Mouse (Mus musculus) heart, postnatal 0 days (tissue): ENCODE results near the gene Gnmt. TPM values are rescaled to one million over a fixed set of nuclear protein-coding genes. Genes with fewer than 3 reads are reported as not detected.

Source experiments
- ATAC-seq: fragments of 200-750 bp; cut with Nextera tagmentation; 2 replicates; pipeline ENCODE4 v1.8.0; 2017; ENCODE audit warnings: low read depth, moderate number of reproducible peaks, moderate library complexity; ENCODE audit not compliant: insufficient read depth
- DNase-seq: peaks from one replicate; pipeline ENCODE4 v3.0.0-alpha.2; 2016; ENCODE audit warnings: low spot score
- H3K27ac ChIP-seq: fragments of 300-500 bp; sonication (generic); 2 replicates; pipeline ENCODE4 v1.5.1; 2014; ENCODE audit warnings: low read depth, mild to moderate bottlenecking
- H3K27me3 ChIP-seq: fragments of 300-500 bp; sonication (generic); 2 replicates; pipeline ENCODE4 v1.6.1; 2014; ENCODE audit warnings: low read length, mixed read lengths; ENCODE audit not compliant: control insufficient read depth, insufficient read depth
- H3K36me3 ChIP-seq: fragments of 300-500 bp; sonication (generic); replicated peaks from 2 replicates; pipeline ENCODE4 v1.6.1; 2014; ENCODE audit warnings: low read length, mixed read lengths; ENCODE audit not compliant: control insufficient read depth, insufficient read depth
- H3K4me1 ChIP-seq: fragments of 300-500 bp; sonication (generic); 2 replicates; pipeline ENCODE4 v1.6.1; 2014; ENCODE audit warnings: antibody characterized with exemption; ENCODE audit not compliant: control insufficient read depth, insufficient read depth
- H3K4me2 ChIP-seq: fragments of 300-500 bp; sonication (generic); 2 replicates; pipeline ENCODE4 v1.6.1; 2014; ENCODE audit warnings: low read depth, mild to moderate bottlenecking, low read length, moderate library complexity
- H3K4me3 ChIP-seq: fragments of 300-500 bp; sonication (generic); 2 replicates; pipeline ENCODE4 v1.5.1; 2014; ENCODE audit warnings: low read depth, low read length
- H3K9ac ChIP-seq: fragments of 300-500 bp; sonication (generic); replicated peaks from 2 replicates; pipeline ENCODE4 v1.6.1; 2014; ENCODE audit warnings: low read depth, low read length, mixed read lengths
- H3K9me3 ChIP-seq: fragments of 300-500 bp; sonication (generic); replicated peaks from 2 replicates; pipeline ENCODE4 v1.6.1; 2016; ENCODE audit warnings: low read length; ENCODE audit not compliant: control insufficient read depth
- CTCF ChIP-seq: IDR thresholded peaks from 2 replicates; pipeline ENCODE4 v1.5.1; 2016; ENCODE audit warnings: antibody characterized with exemption, control low read depth, low read depth
- EP300 ChIP-seq: IDR thresholded peaks from 2 replicates; pipeline ENCODE4 v1.6.1; 2016; ENCODE audit warnings: antibody characterized with exemption, low read depth
- WGBS: fragments of 180-500 bp; shearing (Covaris S2); extraction: QIAGEN DNeasy Blood & Tissue Kit; methylation state at CpG from one replicate; pipeline ENCODE4 v1.1.7; 2014; 5-methylcytosine and 5-hydroxymethylcytosine counted together
- polyA plus RNA-seq: library from polyadenylated mRNA; unstranded; fragments of >200 nt; fragmentation: Nextera tagmentation; extraction: Ambion mirVana; gene quantifications from 2 replicates; pipeline ENCODE4 v1.2.1, GENCODE M21; 2015
- total RNA-seq: library from RNA; depleted of rRNA; stranded (reverse); fragments of >200 nt; gene quantifications from 2 replicates; pipeline ENCODE4 v1.2.3, GENCODE M21; 2014; ENCODE audit warnings: low replicate concordance

The Gnmt gene
- total and polyA plus RNA-seq, 2 experiments from 2014 or later: 2.7 to 2.8 TPM

- H3K27me3 ChIP-seq: no peaks in the 10 kb centered on the region
- peak; percentile 6 for ATAC-seq
- WGBS: 30% methylated on average over 16 of the region's 16 CpGs
These were observed 22.3 kb upstream of the Gnmt start for GRCm38 (mm10) chr17:46751056-46751793.

DNA sequence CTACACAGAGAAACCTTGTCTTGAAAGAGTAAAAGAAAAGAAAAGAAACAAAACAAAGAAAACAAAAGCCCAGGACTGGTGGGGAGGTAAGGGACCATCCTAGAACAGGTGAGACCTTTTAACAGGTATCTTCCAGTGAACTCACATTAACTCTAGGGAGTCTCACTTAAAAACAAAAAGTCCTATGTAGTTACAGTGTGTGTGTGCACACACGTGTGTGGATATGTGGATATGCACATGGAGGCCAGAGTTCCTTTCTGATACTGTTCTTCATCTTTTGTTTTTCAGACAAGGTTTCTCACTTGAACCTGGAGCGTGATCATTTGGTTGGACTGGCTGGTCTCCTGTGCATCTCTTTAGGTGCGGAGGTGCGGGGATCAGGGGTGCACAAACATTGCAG lies 21.6 kb upstream of the Gnmt start:
- Histone ChIP-seq H3K4me2 (peak overlapping the region; percentile 71; the same call in 1 of the 2 replicates), H3K9me3 (no peaks in the 10 kb centered on the region), H3K27me3 (no peaks in the 10 kb centered on the region), H3K9ac (0 out of 2 replicates have a peak overlapping the region, but pooled peaks have one; percentile 74), H3K36me3 (peaks cover 8% of the 10 kb centered on the region; the same call in 1 of the 2 replicates), H3K27ac (no peak overlapping the region), H3K4me3 (no peak overlapping the region), H3K4me1 (0 out of 2 replicates have a peak, but pooled peaks cover 7% of the 10 kb centered on the region)
- 85% methylated on average over 4 of the region's 4 CpGs for WGBS
- DNase-seq (no peak), ATAC-seq (no peak)
- no peak for TF ChIP-seq EP300

More at GRCm38 (mm10) chr17:46751056-46751793, 22.3 kb upstream of the Gnmt start:
- peak; percentile 23 for DNase-seq
- H3K4me1 ChIP-seq: 0 out of 2 replicates have a peak, but pooled peaks cover 7% of the 10 kb centered on the region
- no peaks in the 10 kb centered on the region for H3K9me3 ChIP-seq
- H3K27ac ChIP-seq: peak overlapping the region; percentile 90
- H3K4me2 ChIP-seq: peak overlapping the region; percentile 71
- peaks cover 3% of the 10 kb centered on the region; the same call in 1 of the 2 replicates for H3K36me3 ChIP-seq
- TF ChIP-seq CTCF: no peak
- no peak for TF ChIP-seq EP300
- peak overlapping the region; percentile 78 for H3K4me3 ChIP-seq
- H3K9ac ChIP-seq: peak overlapping the region; percentile 74

GRCm38 (mm10) chr17:46749282-46749681 lies 20.3 kb upstream of the Gnmt start:
- ATAC-seq (no peak), DNase-seq (no peak)
- Histone ChIP-seq H3K4me1 (0 out of 2 replicates have a peak, but pooled peaks cover 7% of the 10 kb centered on the region), H3K9ac (no peak overlapping the region), H3K27me3 (no peaks in the 10 kb centered on the region), H3K27ac (no peak overlapping the region), H3K36me3 (peaks cover 15% of the 10 kb centered on the region), H3K4me2 (no peak overlapping the region), H3K4me3 (no peak overlapping the region), H3K9me3 (no peaks in the 10 kb centered on the region)
- WGBS: 89% methylated on average over 5 of the region's 5 CpGs
- TF ChIP-seq EP300: no peak
- no peak for TF ChIP-seq CTCF

DNA sequence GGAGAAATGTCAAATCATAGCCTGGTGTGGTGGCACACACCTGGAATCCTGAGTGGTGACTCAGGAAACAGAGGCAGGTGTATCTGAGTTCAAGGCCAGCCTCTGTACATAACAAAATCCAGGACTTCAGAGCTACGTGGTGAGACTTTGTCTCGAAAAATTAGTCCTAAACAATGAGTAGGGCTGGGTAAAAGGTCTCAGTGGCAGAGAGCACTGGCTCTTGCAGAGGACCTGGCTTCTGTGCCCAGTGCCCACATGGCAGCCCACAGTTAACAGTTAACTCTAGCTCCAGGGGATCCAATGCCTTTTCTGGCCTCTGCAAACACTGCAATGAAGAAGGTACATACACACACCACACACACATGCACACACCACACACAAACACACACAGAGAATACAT lies 18.8 kb upstream of the Gnmt start:
- peaks cover 24% of the 10 kb centered on the region for H3K36me3 ChIP-seq
- no peak overlapping the region for H3K4me2 ChIP-seq
- H3K4me3 ChIP-seq: no peak overlapping the region
- 0 out of 2 replicates have a peak, but pooled peaks cover 7% of the 10 kb centered on the region for H3K4me1 ChIP-seq
- H3K9me3 ChIP-seq: no peaks in the 10 kb centered on the region
- H3K9ac ChIP-seq: no peak overlapping the region
- no peaks in the 10 kb centered on the region for H3K27me3 ChIP-seq
- no peak for ATAC-seq
- no peak for DNase-seq
- no peak overlapping the region for H3K27ac ChIP-seq
- TF ChIP-seq CTCF (no peak), EP300 (no peak)
- 93% methylated on average over 2 of the region's 2 CpGs for WGBS

GRCm38 (mm10) chr17:46747234-46747633 lies 18.3 kb upstream of the Gnmt start:
- no peak for ATAC-seq
- Histone ChIP-seq H3K9ac (no peak overlapping the region), H3K27me3 (no peaks in the 10 kb centered on the region), H3K27ac (no peak overlapping the region), H3K36me3 (peaks cover 28% of the 10 kb centered on the region), H3K4me3 (no peak overlapping the region), H3K9me3 (no peaks in the 10 kb centered on the region), H3K4me1 (0 out of 2 replicates have a peak, but pooled peaks cover 7% of the 10 kb centered on the region), H3K4me2 (no peak overlapping the region)
- TF ChIP-seq EP300 (no peak), CTCF (no peak)
- DNase-seq: no peak
- WGBS: 75% methylated on average over 8 of the region's 8 CpGs

DNA sequence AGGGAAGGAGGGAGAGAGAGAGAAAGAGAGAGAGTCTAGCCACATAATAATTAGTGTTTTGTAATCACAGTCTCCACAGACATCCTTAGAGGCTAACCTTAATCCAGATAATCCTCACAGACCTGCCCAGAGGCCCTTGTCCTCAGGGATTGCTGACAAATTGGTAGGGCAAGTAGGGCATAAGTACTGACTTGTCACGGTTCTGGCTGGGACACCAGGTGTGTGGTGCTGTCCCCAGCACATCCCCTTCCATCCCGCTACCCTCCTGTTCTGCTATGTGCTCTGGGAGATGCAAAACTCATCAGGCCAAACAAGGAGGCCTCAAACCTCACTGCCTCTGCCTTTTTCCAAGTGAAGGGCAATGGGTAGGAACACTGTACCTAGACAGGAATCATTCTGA lies 16.5 kb upstream of the Gnmt start:
- DNase-seq (no peak), ATAC-seq (no peak)
- TF ChIP-seq EP300 (no peak), CTCF (no peak)
- Histone ChIP-seq H3K9me3 (no peaks in the 10 kb centered on the region), H3K27ac (no peak overlapping the region), H3K36me3 (peaks cover 28% of the 10 kb centered on the region), H3K9ac (no peak overlapping the region), H3K27me3 (no peaks in the 10 kb centered on the region), H3K4me3 (no peak overlapping the region), H3K4me2 (no peak overlapping the region), H3K4me1 (no peaks in the 10 kb centered on the region)
- WGBS: 75% methylated on average over 2 of the region's 2 CpGs
